ENCODE assay signal across 12 mouse cellular contexts in genomic region chr17:6729244-6729742, GRCm38 (mm10). TPM values are rescaled to one million over a fixed set of nuclear protein-coding genes. Genes with fewer than 3 reads are reported as not detected.
A peak's percentile ranks its signal among the peaks of the same experiment; 100 is the strongest.
DNase-seq lines count a peak whose midpoint lies in the region; ATAC-seq and TF ChIP-seq lines count a peak whose summit lies in the region.
"Had no signal": no experiment of that assay in that cellular context is flagged by ENCODE, and none has a peak within 500 bp of the region (broad histone marks: within the 10 kb centered on the region; RNA-seq: fewer than 3 reads in every experiment).

No protein-coding gene starts in this region.

- 7% methylated on average over 6 of the region's 6 CpGs for WGBS in forebrain, embryonic 14.5 days
- 20% methylated on average over 6 of the region's 6 CpGs for WGBS in limb, embryonic 14.5 days
- WGBS in neural tube, embryonic 13.5 days = 15% methylated on average over 6 of the region's 6 CpGs
- 50% methylated on average over 6 of the region's 6 CpGs for WGBS in thymus, adult 2 months

- H3K36me3 ChIP-seq in forebrain, embryonic 14.5 days (ENCODE audit: control insufficient read depth, insufficient read depth, low read length) = no peaks in the 10 kb centered on the region
- H3K36me3 ChIP-seq in limb, embryonic 14.5 days (ENCODE audit: control insufficient read depth, insufficient read depth, low read length) = no peaks in the 10 kb centered on the region
- H3K36me3 ChIP-seq in neural tube, embryonic 13.5 days = no peaks in the 10 kb centered on the region
- peaks cover 39% of the 10 kb centered on the region for H3K36me3 ChIP-seq in thymus, adult 2 months (ENCODE audit: control insufficient read depth, insufficient read depth, low read length)
- H3K36me3 ChIP-seq: limb, embryonic 13.5 days had no signal

- H3K4me2 ChIP-seq in forebrain, embryonic 14.5 days (ENCODE audit: low read length) = no peak overlapping the region
- H3K4me2 ChIP-seq in limb, embryonic 14.5 days (replicated peaks; ENCODE audit: low read depth, low read length, severe bottlenecking) = no peak overlapping the region
- H3K4me2 ChIP-seq in neural tube, embryonic 13.5 days = no peak overlapping the region
- H3K4me2 ChIP-seq: limb, embryonic 13.5 days had no signal

- no peaks in the 10 kb centered on the region for H3K9me3 ChIP-seq in forebrain, embryonic 14.5 days (replicated peaks; ENCODE audit: control insufficient read depth, low read length)
- H3K9me3 ChIP-seq in limb, embryonic 14.5 days (ENCODE audit: control insufficient read depth, low read length) = no peaks in the 10 kb centered on the region
- H3K9me3 ChIP-seq in neural tube, embryonic 13.5 days = no peaks in the 10 kb centered on the region
- H3K9me3 ChIP-seq: limb, embryonic 13.5 days had no signal

- ATAC-seq in forebrain, embryonic 14.5 days = peak; percentile 92
- no peak for ATAC-seq in limb, embryonic 14.5 days (ENCODE audit: low FRiP score, low read depth)
- ATAC-seq in neural tube, embryonic 13.5 days (ENCODE audit: low read depth) = peak; percentile 43

- intact Hi-C loops in left cerebral cortex, postnatal 4 days (cut with DNase I) = no loop called here

- H3K4me1 ChIP-seq in forebrain, embryonic 14.5 days (ENCODE audit: control insufficient read depth, insufficient read depth, low read length) = peaks cover 7% of the 10 kb centered on the region
- no peaks in the 10 kb centered on the region for H3K4me1 ChIP-seq in limb, embryonic 14.5 days (ENCODE audit: control insufficient read depth, insufficient read depth, low read length)
- peaks cover 6% of the 10 kb centered on the region; the same call in 1 of the 2 replicates for H3K4me1 ChIP-seq in neural tube, embryonic 13.5 days (replicated peaks)
- no peaks in the 10 kb centered on the region for H3K4me1 ChIP-seq in thymus, adult 2 months (replicated peaks; ENCODE audit: control insufficient read depth, insufficient read depth, low read length)

- no peak overlapping the region for H3K9ac ChIP-seq in forebrain, embryonic 14.5 days (ENCODE audit: low read length)
- H3K9ac ChIP-seq in limb, embryonic 14.5 days (ENCODE audit: low read depth, low read length, severe bottlenecking) = no peak overlapping the region
- no peak overlapping the region for H3K9ac ChIP-seq in neural tube, embryonic 13.5 days
- H3K9ac ChIP-seq: limb, embryonic 13.5 days had no signal

- no peak for TF ChIP-seq POLR2A in limb, embryonic 14.5 days (IDR thresholded peaks at IDR 0.05; ENCODE audit: borderline replicate concordance, extremely low read depth, insufficient read depth, insufficient read length)
- TF ChIP-seq POLR2A in thymus, adult 2 months (IDR thresholded peaks at IDR 0.05; ENCODE audit: control insufficient read depth, extremely low read depth, insufficient read depth, low read length, poor library complexity) = no peak

- H3K4me3 ChIP-seq in forebrain, embryonic 14.5 days (ENCODE audit: low read depth, low read length) = no peak overlapping the region
- H3K4me3 ChIP-seq in limb, embryonic 14.5 days (replicated peaks; ENCODE audit: low read length) = no peak overlapping the region
- H3K4me3 ChIP-seq in neural tube, embryonic 13.5 days = no peak overlapping the region
- no peak overlapping the region for H3K4me3 ChIP-seq in thymus, adult 2 months (ENCODE audit: control insufficient read depth, insufficient read depth, low read length)
- H3K4me3 ChIP-seq: limb, embryonic 13.5 days had no signal

- H3K27me3 ChIP-seq in forebrain, embryonic 14.5 days (replicated peaks; ENCODE audit: control insufficient read depth, insufficient read depth, low read length) = no peaks in the 10 kb centered on the region
- H3K27me3 ChIP-seq in limb, embryonic 14.5 days (ENCODE audit: control insufficient read depth, insufficient read depth, low read length) = no peaks in the 10 kb centered on the region
- no peaks in the 10 kb centered on the region for H3K27me3 ChIP-seq in neural tube, embryonic 13.5 days
- no peaks in the 10 kb centered on the region for H3K27me3 ChIP-seq in thymus, adult 2 months (ENCODE audit: control insufficient read depth, insufficient read depth, low read length)
- H3K27me3 ChIP-seq: limb, embryonic 13.5 days had no signal

- peak overlapping the region; percentile 35; the same call in 1 of the 2 replicates for H3K27ac ChIP-seq in forebrain, embryonic 14.5 days (ENCODE audit: low read depth, low read length)
- H3K27ac ChIP-seq in limb, embryonic 14.5 days (replicated peaks; ENCODE audit: low read depth, low read length) = 0 out of 2 replicates have a peak overlapping the region, but pooled peaks have one; percentile 2
- peak overlapping the region; percentile 46 for H3K27ac ChIP-seq in neural tube, embryonic 13.5 days (replicated peaks)
- no peak overlapping the region for H3K27ac ChIP-seq in thymus, adult 2 months (ENCODE audit: control insufficient read depth, insufficient read depth, low read length)
- H3K27ac ChIP-seq: limb, embryonic 13.5 days had no signal

- peak; percentile 77 for DNase-seq in left cerebral cortex, postnatal 4 days
- DNase-seq in left cerebral cortex, adult 18-20 months (ENCODE audit: low spot score in 2 of 2) = no peak
- DNase-seq in forebrain, embryonic 14.5 days (ENCODE audit: low spot score) = peak; percentile 85
- no peak for DNase-seq in limb, embryonic 14.5 days (ENCODE audit: low spot score)
- DNase-seq in right cerebral cortex, adult 18-20 months = no peak
- no peak for DNase-seq in thymus, adult 2 months
- DNase-seq in thymus, postnatal 25 days = no peak
- DNase-seq: adrenal gland, adult 2 months; heart, adult 18-20 months; kidney, adult 8-10 months had no signal

- no peak for TF ChIP-seq CTCF in thymus, adult 2 months (IDR thresholded peaks at IDR 0.05; ENCODE audit: borderline replicate concordance, control insufficient read depth, extremely low read depth, insufficient read depth, low read length, poor library complexity)

RNA-seq across cellular contexts. Expression of gene Ezr, which starts 53.3 kb away (rescaled TPM):
- 10 to 100 TPM; 17.4 to 19.9 TPM for total RNA-seq in left cerebral cortex, postnatal 4 days (2021)
- 10 to 100 TPM; 42.4 to 46.8 TPM for total RNA-seq in left cerebral cortex, adult 18-20 months (2021)
- polyA plus RNA-seq in forebrain, embryonic 14.5 days (2014; fragmentation: Nextera tagmentation; extraction: Ambion mirVana) = 94.0 and 101 TPM in 2 replicates
- polyA plus RNA-seq in limb, embryonic 14.5 days (2012; rRNA removed) = 26.5 and 39.2 TPM in 2 replicates
- 67.2 and 71.3 TPM in 2 replicates for polyA plus RNA-seq in limb, embryonic 14.5 days (2014; fragmentation: Nextera tagmentation; extraction: Ambion mirVana)
- polyA plus RNA-seq in neural tube, embryonic 13.5 days (2015; fragmentation: Nextera tagmentation; extraction: Ambion mirVana) = 58.5 and 68.3 TPM in 2 replicates
- 149 and 189 TPM in 2 replicates for polyA plus RNA-seq in thymus, adult 2 months (2012; rRNA removed)

Comparison
In these comparisons a context has a peak if more than half of its experiments do, and no peak if none do; other contexts are left out.
1. DNase-seq: peak in left cerebral cortex, postnatal 4 days (single experiment) and forebrain, embryonic 14.5 days (single experiment); none in left cerebral cortex, adult 18-20 months (0 of 2), limb, embryonic 14.5 days (single experiment), right cerebral cortex, adult 18-20 months (single experiment), thymus, adult 2 months (single experiment) and thymus, postnatal 25 days (single experiment).